Mouse (Mus musculus) MEL (cell line): ENCODE measurements around the gene Fam155a.

Experiments used
- BHLHE40 ChIP-seq: IDR thresholded peaks from 2 replicates; pipeline ENCODE4 v1.6.1; 2012; ENCODE audit warnings: low read depth, mild to moderate bottlenecking, inconsistent platforms, low read length, improper control_type of control experiment, borderline replicate concordance
- GATA1 ChIP-seq: IDR thresholded peaks from 2 replicates; pipeline ENCODE4 v1.6.1; 2011; ENCODE audit warnings: low read depth, low read length, improper control_type of control experiment
- MAX ChIP-seq: IDR thresholded peaks from 2 replicates; pipeline ENCODE4 v1.6.1; 2011; ENCODE audit warnings: low read length, improper control_type of control experiment
- MXI1 ChIP-seq: IDR thresholded peaks from 2 replicates; pipeline ENCODE4 v1.6.1; 2011; ENCODE audit warnings: mild to moderate bottlenecking, low read depth, low read length, improper control_type of control experiment
- MYC ChIP-seq: IDR thresholded peaks from 2 replicates; pipeline ENCODE4 v1.6.1; 2011; ENCODE audit warnings: low read depth, mild to moderate bottlenecking, low read length, improper control_type of control experiment, moderate library complexity
- POLR2A ChIP-seq, 2 experiments: IDR thresholded peaks; 2 replicates each; pipeline ENCODE4 v1.6.1; 2011 to 2012; ENCODE audit warnings: low read length in 2 of 2, mild to moderate bottlenecking in 2 of 2, control low read depth in 1 of 2, improper control_type of control experiment in 1 of 2, low read depth in 1 of 2, moderate library complexity in 1 of 2; ENCODE audit not compliant: control insufficient read depth in 1 of 2, insufficient read depth in 1 of 2, poor library complexity in 1 of 2

GRCm38 (mm10) chr8:9769061-9769460 lies 1.9 kb downstream of the Fam155a start:
- TF ChIP-seq MAX = no peak
- TF ChIP-seq GATA1 = no peak
- TF ChIP-seq POLR2A (IDR thresholded peaks at IDR 0.05; ENCODE audit: control insufficient read depth in 1 of 2, insufficient read depth in 1 of 2, low read depth in 1 of 2, low read length in 2 of 2, poor library complexity in 1 of 2) = no peak
- no peak for TF ChIP-seq MYC
- TF ChIP-seq MXI1 = no peak
- no peak for TF ChIP-seq BHLHE40
